Mouse (Mus musculus) cerebellum, adult 2 months (tissue): Measurements from ENCODE around the gene Cirbp. TPM values are rescaled to one million over a fixed set of nuclear protein-coding genes. Genes with fewer than 3 reads are reported as not detected.

Source experiments
- DNase-seq, 2 experiments: peaks; one replicate each; pipeline ENCODE4 v3.0.0; 2021
- H3K27ac ChIP-seq: fragments of 200-500 bp; 2 replicates; pipeline ENCODE4 v1.5.1; 2012; ENCODE audit warnings: low read length, control low read depth, inconsistent platforms; ENCODE audit not compliant: insufficient read depth
- H3K27me3 ChIP-seq: fragments of 200-500 bp; 2 replicates; pipeline ENCODE4 v1.6.1; 2012; ENCODE audit warnings: inconsistent platforms, mild to moderate bottlenecking, low read length, moderate library complexity; ENCODE audit not compliant: control insufficient read depth, insufficient read depth
- H3K4me1 ChIP-seq: fragments of 200-500 bp; 2 replicates; pipeline ENCODE4 v1.6.1; 2011; ENCODE audit warnings: low read length; ENCODE audit not compliant: control insufficient read depth, insufficient read depth
- H3K4me3 ChIP-seq: fragments of 200-500 bp; replicated peaks from 2 replicates; pipeline ENCODE3; 2011; ENCODE audit warnings: mild to moderate bottlenecking, low read depth, low read length, control low read depth; ENCODE audit not compliant: insufficient read depth
- CTCF ChIP-seq: fragments of 200-500 bp; IDR thresholded peaks from 2 replicates; pipeline ENCODE4 v1.5.1; 2011; ENCODE audit warnings: low read depth, mild to moderate bottlenecking, control low read depth, low read length, moderate library complexity, borderline replicate concordance; ENCODE audit not compliant: insufficient read depth
- POLR2A ChIP-seq: fragments of 200-500 bp; IDR thresholded peaks from 2 replicates; pipeline ENCODE4 v1.6.1; 2011; ENCODE audit warnings: low read length, control low read depth, borderline replicate concordance; ENCODE audit not compliant: insufficient read depth
- WGBS: fragments of 180-500 bp; shearing (Covaris S2); methylation state at CpG from one replicate; pipeline ENCODE4 v1.1.7; 2018; 5-methylcytosine and 5-hydroxymethylcytosine counted together
- polyA plus RNA-seq: library from polyadenylated mRNA; depleted of rRNA; stranded (reverse); fragments of >200 nt; gene quantifications from 2 replicates; pipeline ENCODE4 v1.2.3, GENCODE M21; 2012

Cirbp gene
- polyA plus RNA-seq, 1 experiment = 240 TPM

- H3K27me3 ChIP-seq = no peaks in the 10 kb centered on the region
- H3K27ac ChIP-seq = no peak overlapping the region
- TF ChIP-seq CTCF (no peak), POLR2A (no peak)
- 85% methylated on average over 10 of the region's 10 CpGs for WGBS
- no peaks in the 10 kb centered on the region for H3K4me1 ChIP-seq
- no peak for DNase-seq
- no peak overlapping the region for H3K4me3 ChIP-seq
Measured at GRCm38 (mm10) chr10:80187739-80188138, 22.0 kb downstream of the Cirbp start.

- no peak for DNase-seq
- H3K4me3 ChIP-seq = no peak overlapping the region
- H3K27me3 ChIP-seq = no peaks in the 10 kb centered on the region
- TF ChIP-seq CTCF (no peak), POLR2A (no peak)
- no peak overlapping the region for H3K27ac ChIP-seq
- no peaks in the 10 kb centered on the region for H3K4me1 ChIP-seq
- WGBS = 70% methylated on average over 15 of the region's 15 CpGs
Measured at GRCm38 (mm10) chr10:80188453-80189024, 22.8 kb downstream of the Cirbp start.

- Histone ChIP-seq H3K27ac (no peak overlapping the region), H3K27me3 (no peaks in the 10 kb centered on the region), H3K4me3 (no peak overlapping the region), H3K4me1 (no peaks in the 10 kb centered on the region)
- TF ChIP-seq POLR2A (no peak), CTCF (no peak)
- no peak for DNase-seq
- WGBS = 42% methylated on average over 21 of the region's 21 CpGs
Measured at GRCm38 (mm10) chr10:80189999-80190398, 24.2 kb downstream of the Cirbp start.

- DNase-seq = peak in 1 of 2 experiments; percentile 58
- 2% methylated on average over 48 of the region's 48 CpGs for WGBS
- Histone ChIP-seq H3K27ac (no peak overlapping the region), H3K4me3 (peak overlapping the region; percentile 53), H3K27me3 (no peaks in the 10 kb centered on the region), H3K4me1 (no peaks in the 10 kb centered on the region)
- TF ChIP-seq CTCF = no peak
Measured at GRCm38 (mm10) chr10:80190491-80191051, 24.8 kb downstream of the Cirbp start.

- WGBS = 82% methylated on average over 6 of the region's 6 CpGs
- Histone ChIP-seq H3K27ac (no peak overlapping the region), H3K4me3 (no peak overlapping the region), H3K27me3 (no peaks in the 10 kb centered on the region), H3K4me1 (no peaks in the 10 kb centered on the region)
- no peak for DNase-seq
- TF ChIP-seq POLR2A (no peak), CTCF (no peak)
Measured at GRCm38 (mm10) chr10:80193976-80194375, 28.2 kb downstream of the Cirbp start.

- 46% methylated on average over 8 of the region's 8 CpGs for WGBS
- DNase-seq = no peak
- no peak for TF ChIP-seq POLR2A
- TF ChIP-seq CTCF = no peak
- Histone ChIP-seq H3K4me1 (no peaks in the 10 kb centered on the region; the same call in 1 of the 2 replicates), H3K27me3 (no peaks in the 10 kb centered on the region), H3K4me3 (no peak overlapping the region), H3K27ac (no peak overlapping the region)
Measured at GRCm38 (mm10) chr10:80194441-80194840, 28.7 kb downstream of the Cirbp start.

GRCm38 (mm10) chr10:80196167-80196566, 30.4 kb downstream of the Cirbp start:
- H3K27me3 ChIP-seq = no peaks in the 10 kb centered on the region
- no peak overlapping the region for H3K4me3 ChIP-seq
- WGBS = 94% methylated on average over 1 of the region's 1 CpGs
- DNase-seq = no peak
- H3K4me1 ChIP-seq = peaks cover 3% of the 10 kb centered on the region
- no peak overlapping the region for H3K27ac ChIP-seq
- TF ChIP-seq CTCF = no peak
- no peak for TF ChIP-seq POLR2A

- Histone ChIP-seq H3K4me3 (no peak overlapping the region), H3K27me3 (no peaks in the 10 kb centered on the region), H3K27ac (no peak overlapping the region), H3K4me1 (peaks cover 3% of the 10 kb centered on the region)
- 34% methylated on average over 33 of the region's 33 CpGs for WGBS
- no peak for DNase-seq
- TF ChIP-seq CTCF (no peak), POLR2A (no peak)
Measured at GRCm38 (mm10) chr10:80196778-80197581, 31.2 kb downstream of the Cirbp start.
